Mouse (Mus musculus) limb, embryonic 14.5 days (tissue): Measurements from ENCODE around the gene Fbxl16. TPM values are rescaled to one million over a fixed set of nuclear protein-coding genes. Genes with fewer than 3 reads are reported as not detected.
A peak's percentile ranks its signal among the peaks of the same experiment; 100 is the strongest.

Experiments used
- ATAC-seq: fragments of 200-750 bp; cut with Nextera tagmentation; 2 replicates; pipeline ENCODE4 v1.8.0; 2017; ENCODE audit warnings: low read depth, moderate number of reproducible peaks, moderate TSS enrichment; ENCODE audit not compliant: low FRiP score
- DNase-seq: peaks from one replicate; pipeline ENCODE4 v3.0.0-alpha.2; 2015; ENCODE audit warnings: low spot score
- H3K27ac ChIP-seq: fragments of 300-500 bp; sonication (generic); replicated peaks from 2 replicates; pipeline ENCODE4 v1.5.1; 2014; ENCODE audit warnings: low read depth, mild to moderate bottlenecking, low read length, moderate library complexity, mixed read lengths
- H3K27me3 ChIP-seq: fragments of 300-500 bp; sonication (generic); 2 replicates; pipeline ENCODE4 v1.6.1; 2014; ENCODE audit warnings: low read length, mixed read lengths; ENCODE audit not compliant: control insufficient read depth, insufficient read depth
- H3K36me3 ChIP-seq: fragments of 300-500 bp; sonication (generic); 2 replicates; pipeline ENCODE4 v1.6.1; 2014; ENCODE audit warnings: mild to moderate bottlenecking, low read length, moderate library complexity, mixed read lengths; ENCODE audit not compliant: control insufficient read depth, insufficient read depth
- H3K4me1 ChIP-seq: fragments of 300-500 bp; sonication (generic); 2 replicates; pipeline ENCODE4 v1.6.1; 2014; ENCODE audit warnings: antibody characterized with exemption, low read length, mixed read lengths; ENCODE audit not compliant: control insufficient read depth, insufficient read depth
- H3K4me2 ChIP-seq: fragments of 300-500 bp; sonication (generic); replicated peaks from 2 replicates; pipeline ENCODE4 v1.6.1; 2014; ENCODE audit warnings: low read depth, mild to moderate bottlenecking, low read length, moderate library complexity; ENCODE audit not compliant: severe bottlenecking
- H3K4me3 ChIP-seq: fragments of 300-500 bp; sonication (generic); replicated peaks from 2 replicates; pipeline ENCODE4 v1.5.1; 2014; ENCODE audit warnings: low read length
- H3K9ac ChIP-seq: fragments of 300-500 bp; sonication (generic); 2 replicates; pipeline ENCODE4 v1.6.1; 2014; ENCODE audit warnings: mild to moderate bottlenecking, low read depth, low read length, moderate library complexity; ENCODE audit not compliant: severe bottlenecking
- H3K9me3 ChIP-seq: fragments of 300-500 bp; sonication (generic); 2 replicates; pipeline ENCODE4 v1.6.1; 2016; ENCODE audit warnings: low read length; ENCODE audit not compliant: control insufficient read depth
- POLR2A ChIP-seq: fragments of 200-500 bp; IDR thresholded peaks from 2 replicates; pipeline ENCODE4 v1.8.0; 2012; ENCODE audit warnings: inconsistent platforms, mild to moderate bottlenecking, moderate library complexity, borderline replicate concordance; ENCODE audit not compliant: insufficient read depth, insufficient read length; ENCODE audit errors: extremely low read depth
- WGBS: fragments of 180-500 bp; shearing (Covaris S2); extraction: QIAGEN DNeasy Blood & Tissue Kit; methylation state at CpG from one replicate; pipeline ENCODE4 v1.1.7; 2014; 5-methylcytosine and 5-hydroxymethylcytosine counted together
- polyA plus RNA-seq, 2 experiments: library from polyadenylated mRNA; depleted of rRNA in 1 of 2; stranded (reverse) in 1 of 2; unstranded in 1 of 2; fragments of >200 nt; fragmentation: Nextera tagmentation in 1 of 2; extraction: Ambion mirVana in 1 of 2; gene quantifications; 2 replicates each; pipeline versions ENCODE4 v1.2.1 to v1.2.3; 2012 to 2014

Gene Fbxl16
- polyA plus RNA-seq, 2 experiments: 2.0 to 6.5 TPM

DNA sequence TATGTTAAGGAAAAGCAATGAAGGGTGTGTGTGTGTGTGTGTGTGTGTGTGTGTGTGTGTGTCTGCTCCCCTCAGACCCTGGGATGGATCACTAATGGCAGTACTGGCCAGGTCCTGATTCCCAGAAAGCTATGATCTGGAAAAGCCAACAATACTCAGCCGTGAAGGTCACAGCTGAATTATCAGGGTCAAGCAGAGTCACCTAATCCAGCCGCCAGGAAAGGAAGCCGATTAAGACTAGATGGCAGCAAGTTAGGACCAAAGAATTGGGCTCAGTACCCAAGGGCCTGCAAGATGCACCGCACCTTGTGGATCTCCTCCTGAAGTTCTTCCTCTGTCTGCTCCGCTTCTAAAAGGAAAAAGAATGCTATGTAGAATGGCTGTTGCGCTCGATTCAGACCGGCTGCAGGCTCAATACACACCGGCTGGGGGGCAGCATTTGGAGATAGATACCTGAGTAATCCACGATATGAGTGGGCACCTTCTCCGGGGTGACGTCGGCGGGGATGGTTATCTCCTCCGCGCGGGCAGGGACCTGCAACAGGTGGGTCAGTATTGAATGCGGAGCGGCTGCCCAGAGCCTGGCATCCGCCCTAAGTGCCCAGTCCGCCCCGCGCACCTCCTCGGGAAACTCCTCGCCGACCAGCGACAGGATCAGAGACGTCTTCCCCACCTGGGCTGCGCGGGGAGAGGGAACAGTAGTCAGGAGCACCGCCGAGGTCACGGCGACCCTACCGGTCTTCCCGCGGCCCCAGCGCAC lies 34.9 kb downstream of the Fbxl16 start:
- Histone ChIP-seq H3K4me1 (peaks cover 10% of the 10 kb centered on the region; the same call in 1 of the 2 replicates), H3K27ac (peak overlapping the region; percentile 71), H3K4me2 (peak overlapping the region; percentile 63), H3K9ac (peak overlapping the region; percentile 82), H3K36me3 (peaks cover 60% of the 10 kb centered on the region), H3K9me3 (no peaks in the 10 kb centered on the region), H3K27me3 (no peaks in the 10 kb centered on the region), H3K4me3 (peak overlapping the region; percentile 90)
- 4% methylated on average over 33 of the region's 38 CpGs for WGBS
- no peak for TF ChIP-seq POLR2A
- DNase-seq (no peak), ATAC-seq (0 out of 2 replicates have a peak, but pooled peaks have one; percentile 0)

GRCm38 (mm10) chr17:25844396-25844901 lies 35.6 kb downstream of the Fbxl16 start, which contains the start of gene Rhot2:
Gene Rhot2 (minus strand): TSS chr17:25844851.
- peak; percentile 94 for ATAC-seq
- 1% methylated on average over 21 of the region's 21 CpGs for WGBS
- H3K9ac ChIP-seq: peak within 1 kb of the TSS; percentile 82
- peak within 1 kb of the TSS; percentile 71 for H3K27ac ChIP-seq
- peaks cover 60% of the 10 kb centered on the region for H3K36me3 ChIP-seq
- no peaks in the 10 kb centered on the region for H3K9me3 ChIP-seq
- peak; percentile 96 for DNase-seq
- peaks cover 10% of the 10 kb centered on the region; the same call in 1 of the 2 replicates for H3K4me1 ChIP-seq
- peak; percentile 72; the same call in 1 of the 2 replicates for TF ChIP-seq POLR2A
- H3K27me3 ChIP-seq: no peaks in the 10 kb centered on the region
- H3K4me3 ChIP-seq: peak within 1 kb of the TSS; percentile 90
- peak within 1 kb of the TSS; percentile 63 for H3K4me2 ChIP-seq

DNA sequence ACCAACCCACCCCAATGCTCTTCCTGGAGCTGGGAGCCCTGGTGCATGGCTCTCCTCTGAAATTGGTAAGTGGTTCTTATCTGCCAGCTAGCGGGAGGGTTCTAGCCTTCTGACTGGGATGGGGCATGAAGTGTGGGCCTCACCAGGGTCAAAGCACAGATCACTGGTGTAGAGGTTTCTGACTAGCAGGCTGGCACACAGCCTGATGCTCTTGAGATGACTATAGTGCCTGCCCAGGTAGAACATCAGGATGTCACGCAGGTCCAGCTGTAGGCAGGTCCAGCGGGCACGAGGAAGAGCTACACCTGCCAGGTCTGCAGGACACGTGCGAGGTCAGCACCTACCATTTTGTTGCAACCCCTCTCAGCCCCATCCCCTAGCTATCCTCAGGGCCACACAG lies 51.3 kb downstream of the Fbxl16 start:
- Histone ChIP-seq H3K4me1 (peaks cover 13% of the 10 kb centered on the region), H3K27ac (no peak overlapping the region), H3K27me3 (no peaks in the 10 kb centered on the region), H3K9ac (0 out of 2 replicates have a peak overlapping the region, but pooled peaks have one; percentile 2), H3K4me3 (peak overlapping the region; percentile 63; the same call in 1 of the 2 replicates), H3K9me3 (no peaks in the 10 kb centered on the region), H3K4me2 (peak overlapping the region; percentile 88), H3K36me3 (peaks cover 8% of the 10 kb centered on the region; the same call in 1 of the 2 replicates)
- WGBS: 91% methylated on average over 6 of the region's 6 CpGs
- no peak for DNase-seq
- ATAC-seq: no peak
- TF ChIP-seq POLR2A: no peak

DNA sequence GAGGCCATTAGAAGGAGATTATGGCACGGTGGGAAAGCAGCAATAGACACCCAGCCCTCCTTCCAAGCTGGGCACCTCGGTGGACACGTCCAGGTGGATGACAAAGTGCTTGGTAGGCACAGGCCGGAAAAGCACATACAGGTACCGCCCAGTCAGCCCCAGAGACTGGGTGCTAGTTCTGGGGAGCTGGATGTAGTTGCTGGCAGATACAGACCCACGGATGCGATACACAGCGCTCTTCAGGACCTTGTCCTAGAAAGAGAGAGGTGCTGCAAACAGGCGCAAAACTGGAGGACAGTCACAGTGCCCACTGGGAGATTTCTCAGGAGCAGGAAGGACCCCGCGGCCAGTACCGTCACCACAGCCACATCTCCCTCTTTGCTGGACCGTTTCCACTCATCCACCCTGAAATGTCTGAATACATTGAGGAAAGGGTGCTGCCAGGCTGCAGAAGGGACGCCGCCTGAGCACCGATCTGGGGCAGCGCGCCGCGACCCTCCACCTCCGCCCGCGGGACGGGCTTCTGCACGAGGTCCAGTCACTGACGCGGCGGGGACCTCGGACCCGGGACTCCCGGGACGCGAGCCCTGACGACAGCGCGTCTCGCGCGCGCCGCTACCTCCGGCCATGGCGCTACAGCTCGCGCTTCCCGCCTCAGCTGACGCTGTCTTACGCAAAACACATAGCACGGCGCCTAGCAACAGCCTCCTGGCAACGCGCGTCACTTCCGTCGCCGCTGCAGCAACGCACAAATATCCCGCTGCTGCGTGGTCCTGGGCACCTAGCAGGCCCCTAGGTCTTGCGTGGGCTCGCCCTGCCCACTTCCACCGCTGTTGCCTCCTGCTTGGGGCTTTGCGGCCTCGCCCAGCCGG lies 52.2 kb downstream of the Fbxl16 start, which contains the start of gene Wdr90:
Gene Wdr90 (minus strand): TSS at position 670 of the 872 bp plus-strand sequence.
- Histone ChIP-seq H3K27me3 (no peaks in the 10 kb centered on the region), H3K4me2 (peak within 1 kb of the TSS; percentile 88), H3K9me3 (no peaks in the 10 kb centered on the region), H3K27ac (peak within 1 kb of the TSS; percentile 86), H3K4me1 (peaks cover 13% of the 10 kb centered on the region), H3K9ac (peak within 1 kb of the TSS; percentile 77), H3K36me3 (0 out of 2 replicates have a peak, but pooled peaks cover 1% of the 10 kb centered on the region), H3K4me3 (peak within 1 kb of the TSS; percentile 63)
- peak; percentile 95 for ATAC-seq
- 4% methylated on average over 43 of the region's 65 CpGs for WGBS
- DNase-seq: peak; percentile 94
- 0 out of 2 replicates have a peak, but pooled peaks have one; percentile 51 for TF ChIP-seq POLR2A
